Mouse (Mus musculus): ENCODE measurements around the gene Arl1. TPM values are rescaled to one million over a fixed set of nuclear protein-coding genes. Genes with fewer than 3 reads are reported as not detected.

The Arl1 gene
- 31.4 TPM for polyA plus RNA-seq (2015; fragmentation: Illumina TruSeq; extraction: RNeasy Lipid Tissue Mini Kit (QIAGEN cat#74804); ENCODE audit: insufficient read depth, low read depth, low replicate concordance)

DNA sequence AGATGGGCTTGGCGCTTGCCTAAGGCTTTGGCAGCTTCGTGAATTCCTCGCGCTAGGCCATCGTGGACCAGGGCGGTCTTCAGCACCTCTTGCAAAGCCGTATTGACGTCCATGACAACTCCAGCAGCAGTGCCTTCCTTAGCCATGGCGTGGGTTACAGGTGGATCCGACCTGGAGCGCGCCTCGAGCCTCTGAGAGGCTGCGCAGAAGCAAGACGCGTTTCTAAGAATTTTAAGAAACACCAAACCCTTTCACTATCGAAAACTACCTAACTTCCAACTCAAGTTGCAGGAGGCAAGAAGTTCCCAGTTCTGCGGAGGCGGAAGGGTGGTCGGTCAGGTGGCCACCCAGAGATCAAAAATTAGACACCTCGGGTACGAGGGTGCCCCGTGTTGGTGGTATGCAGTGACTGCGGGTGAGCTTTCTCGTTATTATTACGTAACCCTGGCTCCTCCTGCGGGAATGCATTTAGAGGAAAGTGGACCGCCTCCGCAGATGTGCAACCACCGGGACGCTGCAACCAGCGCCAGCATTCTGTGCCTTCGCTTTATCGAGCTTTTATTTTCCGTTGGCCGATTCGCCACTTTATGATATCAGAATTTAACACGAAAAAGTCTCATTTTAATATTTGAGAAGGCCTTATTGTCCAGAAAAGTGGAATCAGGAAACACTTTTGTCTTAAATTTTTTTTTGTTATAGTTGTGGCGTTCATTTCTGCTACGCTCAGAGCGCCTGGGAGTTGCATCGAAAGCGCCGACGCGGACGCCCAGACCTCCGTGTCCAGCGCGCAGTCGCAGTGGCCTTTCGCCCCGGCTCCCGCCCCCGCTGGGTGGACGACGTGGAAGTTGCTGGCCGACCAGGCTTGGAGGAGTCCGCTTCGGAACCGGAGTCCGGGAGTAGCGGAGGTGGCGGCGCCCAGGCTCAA, at the start of gene Arl1:
Gene Arl1, plus strand, starts transcription at position 288 of the 925 bp plus-strand sequence.

DNA sequence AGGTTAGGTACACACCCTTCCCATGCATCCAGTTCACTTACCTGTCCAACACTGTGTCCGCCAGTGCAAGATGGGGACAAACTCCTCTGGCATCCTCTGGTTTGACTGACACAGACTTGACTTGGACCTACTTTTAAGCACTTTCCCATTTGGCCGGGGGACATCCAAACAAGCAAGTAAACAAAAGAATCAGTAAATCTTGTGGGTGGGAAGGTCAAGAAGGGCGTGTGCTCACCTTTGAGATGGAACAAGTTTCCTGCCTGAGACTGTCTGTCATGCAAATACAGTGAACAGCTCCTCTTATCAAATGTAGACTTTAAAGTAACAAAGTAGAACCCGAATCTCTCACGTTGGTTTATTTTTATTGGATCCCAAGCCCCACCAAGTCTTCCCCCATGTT, 45.7 kb upstream of the Arl1 start, which contains the start of gene Spic:
Gene Spic, minus strand, starts transcription at position 91 of the 400 bp plus-strand sequence.

Other genes starting within 250 kb of the Arl1 start
- 13.2 TPM for gene Chpt1, start 226.8 kb upstream of the Arl1 start, polyA plus RNA-seq (2015; fragmentation: Illumina TruSeq; extraction: RNeasy Lipid Tissue Mini Kit (QIAGEN cat#74804); ENCODE audit: insufficient read depth, low read depth, low replicate concordance)
- not detected for gene Mybpc1, start 125.7 kb upstream of the Arl1 start, polyA plus RNA-seq (2015; fragmentation: Illumina TruSeq; extraction: RNeasy Lipid Tissue Mini Kit (QIAGEN cat#74804); ENCODE audit: insufficient read depth, low read depth, low replicate concordance)
- not detected for gene Spic, start 45.8 kb upstream of the Arl1 start, polyA plus RNA-seq (2015; fragmentation: Illumina TruSeq; extraction: RNeasy Lipid Tissue Mini Kit (QIAGEN cat#74804); ENCODE audit: insufficient read depth, low read depth, low replicate concordance)
- 6.3 TPM for gene Utp20, start 95.9 kb downstream of the Arl1 start, polyA plus RNA-seq (2015; fragmentation: Illumina TruSeq; extraction: RNeasy Lipid Tissue Mini Kit (QIAGEN cat#74804); ENCODE audit: insufficient read depth, low read depth, low replicate concordance)
- gene Slc5a8, start 155.1 kb downstream of the Arl1 start, polyA plus RNA-seq (2015; fragmentation: Illumina TruSeq; extraction: RNeasy Lipid Tissue Mini Kit (QIAGEN cat#74804); ENCODE audit: insufficient read depth, low read depth, low replicate concordance): not detected

Data from pancreas, adult 10 weeks (tissue).